Mouse (Mus musculus): ENCODE results near the gene Mcee. TPM values are rescaled to one million over a fixed set of nuclear protein-coding genes. Genes with fewer than 3 reads are reported as not detected.

Gene Mcee
- 100 to 1,000 TPM; 186 to 213 (median 202) TPM for total RNA-seq (2022)

GRCm38 (mm10) chr7:64392122-64392818 is at the start of gene Mcee, which contains the start of gene Mphosph10:
Mcee (plus strand) TSS chr7:64392607.
Mphosph10 (minus strand) TSS chr7:64392268.
- peak; percentile 98 for DNase-seq (ENCODE audit: low spot score)

GRCm38 (mm10) chr7:64347813-64348212 is 44.6 kb upstream of the Mcee start:
- DNase-seq (ENCODE audit: low spot score) = no peak

GRCm38 (mm10) chr7:64349147-64349861 is 43.1 kb upstream of the Mcee start:
- DNase-seq (ENCODE audit: low spot score) = no peak

- DNase-seq (ENCODE audit: low spot score) = no peak
Measured at GRCm38 (mm10) chr7:64351087-64351486, 41.3 kb upstream of the Mcee start.

- DNase-seq (ENCODE audit: low spot score) = no peak
Measured at GRCm38 (mm10) chr7:64354206-64354605, 38.2 kb upstream of the Mcee start.

GRCm38 (mm10) chr7:64356661-64357060 is 35.7 kb upstream of the Mcee start:
- DNase-seq (ENCODE audit: low spot score) = no peak

GRCm38 (mm10) chr7:64357405-64357804 is 35.0 kb upstream of the Mcee start:
- DNase-seq (ENCODE audit: low spot score) = peak; percentile 39

GRCm38 (mm10) chr7:64358666-64359065 is 33.7 kb upstream of the Mcee start:
- no peak for DNase-seq (ENCODE audit: low spot score)

- DNase-seq (ENCODE audit: low spot score) = no peak
Measured at GRCm38 (mm10) chr7:64359943-64360585, 32.3 kb upstream of the Mcee start.

GRCm38 (mm10) chr7:64360586-64360945 is 31.8 kb upstream of the Mcee start:
- DNase-seq (ENCODE audit: low spot score) = no peak

- DNase-seq (ENCODE audit: low spot score) = no peak
Measured at GRCm38 (mm10) chr7:64365863-64366262, 26.5 kb upstream of the Mcee start.

GRCm38 (mm10) chr7:64369841-64370240 is 22.6 kb upstream of the Mcee start:
- DNase-seq (ENCODE audit: low spot score) = no peak

GRCm38 (mm10) chr7:64371940-64372878 is 20.2 kb upstream of the Mcee start:
- DNase-seq (ENCODE audit: low spot score) = no peak

- DNase-seq (ENCODE audit: low spot score) = no peak
Measured at GRCm38 (mm10) chr7:64373147-64373829, 19.1 kb upstream of the Mcee start.

- DNase-seq (ENCODE audit: low spot score) = peak; percentile 92
Measured at GRCm38 (mm10) chr7:64373830-64374562, 18.4 kb upstream of the Mcee start, which contains the start of gene Fan1. Fan1 (minus strand) TSS chr7:64374095.

GRCm38 (mm10) chr7:64391479-64391878 is 928 bp upstream of the Mcee start:
- no peak for DNase-seq (ENCODE audit: low spot score)

- no peak for DNase-seq (ENCODE audit: low spot score)
Measured at GRCm38 (mm10) chr7:64392819-64393151, 378 bp downstream of the Mcee start.

GRCm38 (mm10) chr7:64400725-64401124 is 8.3 kb downstream of the Mcee start:
- DNase-seq (ENCODE audit: low spot score) = no peak

- DNase-seq (ENCODE audit: low spot score) = no peak
Measured at GRCm38 (mm10) chr7:64402452-64402851, 10.0 kb downstream of the Mcee start.

- DNase-seq (ENCODE audit: low spot score) = no peak
Measured at GRCm38 (mm10) chr7:64403989-64404388, 11.6 kb downstream of the Mcee start.
